Mouse (Mus musculus) heart, adult 2 months (tissue): Measurements from ENCODE around the gene Lmna.

Source experiments
- CTCF ChIP-seq: fragments of 200-600 bp; IDR thresholded peaks from 2 replicates; pipeline ENCODE4 v1.8.1; 2022; ENCODE audit warnings: antibody characterized with exemption, mild to moderate bottlenecking, moderate library complexity
- EP300 ChIP-seq: fragments of 200-500 bp; IDR thresholded peaks from 2 replicates; pipeline ENCODE4 v1.6.1; 2011; ENCODE audit warnings: low read depth, low read length, control low read depth; ENCODE audit not compliant: insufficient read depth
- POLR2A ChIP-seq: fragments of 200-500 bp; IDR thresholded peaks from 2 replicates; pipeline ENCODE4 v1.6.1; 2011; ENCODE audit warnings: mild to moderate bottlenecking, low read depth, low read length, control low read depth; ENCODE audit not compliant: insufficient read depth

DNA sequence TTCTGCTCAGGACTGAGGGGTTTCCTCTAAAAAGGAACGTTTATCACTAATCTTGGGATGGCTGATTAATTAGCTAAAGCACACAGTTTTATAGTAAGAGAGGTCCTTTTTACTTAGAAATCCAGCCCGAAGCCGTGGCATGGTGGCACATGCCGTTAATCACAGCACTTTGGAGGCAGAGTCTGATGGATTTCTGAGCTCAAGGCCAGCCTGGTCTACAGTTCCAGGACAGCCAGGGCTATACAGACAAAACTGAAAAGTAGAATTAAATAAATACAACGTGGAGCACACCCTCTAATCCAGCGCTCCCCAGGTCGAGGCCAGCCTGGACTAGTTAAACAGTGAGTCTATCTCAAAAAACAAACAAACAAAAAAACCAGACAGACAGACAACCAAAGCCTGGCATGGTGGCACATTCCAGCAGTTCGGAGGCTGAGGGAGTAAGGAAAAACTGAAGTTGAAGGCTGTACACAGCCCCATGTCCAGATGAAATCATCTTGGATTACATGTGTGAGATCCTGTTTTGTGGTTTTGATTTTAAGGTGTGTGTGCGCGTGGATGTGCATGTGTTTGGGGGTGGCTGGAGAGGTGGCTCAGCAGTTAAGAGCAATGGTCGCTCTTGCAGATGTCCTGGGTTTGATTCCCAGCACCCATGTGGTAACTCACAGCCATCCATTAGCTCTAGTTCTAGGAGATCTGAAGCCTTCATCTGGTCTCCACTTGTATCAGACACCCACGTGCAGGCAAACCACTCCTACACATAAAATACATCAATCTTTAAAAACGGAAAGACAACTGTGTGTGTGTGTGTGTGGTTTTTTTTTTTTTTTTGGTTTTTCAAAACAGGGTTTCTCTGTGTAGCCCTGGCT lies 899 bp upstream of the Lmna start:
- no peak for TF ChIP-seq CTCF
- no peak for TF ChIP-seq POLR2A
- TF ChIP-seq EP300 = no peak
